Mouse (Mus musculus): ENCODE results near the gene Afdn. TPM values are rescaled to one million over a fixed set of nuclear protein-coding genes. Genes with fewer than 3 reads are reported as not detected.

Afdn gene
- polyA plus RNA-seq, 1 experiment = 6.6 TPM

DNA sequence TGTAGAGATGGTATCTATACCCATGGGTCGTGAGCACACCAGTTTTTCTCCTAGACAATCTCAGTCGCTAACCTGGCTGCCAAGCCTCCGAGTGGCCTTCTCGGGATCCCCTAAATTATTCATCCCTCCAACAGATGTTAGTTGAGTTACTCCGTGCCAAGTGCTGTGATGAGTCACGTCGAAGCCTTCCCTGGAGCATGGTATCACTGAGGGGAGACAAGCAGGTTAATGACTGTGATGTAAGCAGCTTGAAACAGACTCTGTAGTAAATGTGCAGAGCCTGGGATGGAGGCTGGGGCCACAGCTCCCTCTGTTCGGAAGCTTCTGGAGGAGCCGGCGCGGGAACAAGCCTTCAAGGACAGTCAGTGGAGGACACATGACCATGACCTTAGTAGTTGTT lies 42.9 kb upstream of the Afdn start:
- H3K27ac ChIP-seq (ENCODE audit: control insufficient read depth, insufficient read depth, low read depth, low read length, poor library complexity) = no peak overlapping the region
- H3K4me3 ChIP-seq (replicated peaks; ENCODE audit: control insufficient read depth, low read depth, low read length) = no peak overlapping the region
- WGBS = 89% methylated on average over 11 of the region's 11 CpGs
- no peak for TF ChIP-seq CTCF (IDR thresholded peaks at IDR 0.05; ENCODE audit: control insufficient read depth, insufficient read depth, low read length)
- no peak for TF ChIP-seq POLR2A (IDR thresholded peaks at IDR 0.05; ENCODE audit: borderline replicate concordance, control insufficient read depth, low read depth, low read length)
- H3K4me1 ChIP-seq (ENCODE audit: control insufficient read depth, insufficient read depth, low read length) = no peaks in the 10 kb centered on the region

DNA sequence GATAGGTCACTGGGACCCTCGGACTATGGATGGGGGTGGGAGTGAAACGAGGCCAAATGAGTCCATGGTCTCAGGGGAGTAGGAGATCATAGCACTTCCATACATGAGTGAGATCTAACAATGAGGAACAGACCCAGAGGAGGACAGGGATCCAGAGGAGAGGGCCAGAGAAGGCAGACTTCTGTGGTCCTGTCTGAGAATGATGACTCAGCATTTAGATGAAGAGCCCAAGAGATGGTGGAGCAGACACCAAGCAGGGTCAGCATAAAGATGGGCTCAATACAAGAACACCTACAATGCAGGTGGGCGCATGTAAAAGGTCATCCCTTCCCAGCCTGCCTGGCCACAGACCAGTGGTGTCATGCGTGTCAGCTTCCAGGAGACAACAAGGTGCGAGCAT lies 40.2 kb upstream of the Afdn start:
- WGBS = 86% methylated on average over 5 of the region's 5 CpGs
- Histone ChIP-seq H3K4me3 (replicated peaks; ENCODE audit: control insufficient read depth, low read depth, low read length) (no peak overlapping the region), H3K4me1 (ENCODE audit: control insufficient read depth, insufficient read depth, low read length) (no peaks in the 10 kb centered on the region), H3K27ac (ENCODE audit: control insufficient read depth, insufficient read depth, low read depth, low read length, poor library complexity) (no peak overlapping the region)
- TF ChIP-seq CTCF (IDR thresholded peaks at IDR 0.05; ENCODE audit: control insufficient read depth, insufficient read depth, low read length) = no peak
- no peak for TF ChIP-seq POLR2A (IDR thresholded peaks at IDR 0.05; ENCODE audit: borderline replicate concordance, control insufficient read depth, low read depth, low read length)

DNA sequence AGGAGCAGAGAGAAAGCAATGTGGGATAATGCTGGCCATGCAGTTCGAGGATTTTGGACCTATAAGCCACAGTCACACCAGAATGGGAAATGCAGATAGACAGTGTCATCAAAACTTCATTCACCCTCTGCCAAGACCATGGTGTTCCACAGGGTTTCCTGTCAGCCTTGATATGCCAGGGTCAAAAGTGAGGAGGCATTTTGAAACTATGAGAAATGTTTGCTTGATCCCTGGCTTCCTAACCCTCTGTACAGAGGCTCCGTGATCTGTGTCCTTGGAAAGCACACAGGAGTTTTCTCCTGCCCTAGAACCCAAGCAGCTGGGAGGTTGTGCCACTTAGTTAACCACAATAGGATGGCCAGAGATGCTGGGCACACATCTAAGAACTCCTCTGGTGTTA lies 39.0 kb upstream of the Afdn start:
- Histone ChIP-seq H3K27ac (ENCODE audit: control insufficient read depth, insufficient read depth, low read depth, low read length, poor library complexity) (no peak overlapping the region), H3K4me1 (ENCODE audit: control insufficient read depth, insufficient read depth, low read length) (no peaks in the 10 kb centered on the region), H3K4me3 (replicated peaks; ENCODE audit: control insufficient read depth, low read depth, low read length) (no peak overlapping the region)
- 74% methylated on average over 2 of the region's 2 CpGs for WGBS
- TF ChIP-seq POLR2A (IDR thresholded peaks at IDR 0.05; ENCODE audit: borderline replicate concordance, control insufficient read depth, low read depth, low read length) = no peak
- TF ChIP-seq CTCF (IDR thresholded peaks at IDR 0.05; ENCODE audit: control insufficient read depth, insufficient read depth, low read length) = no peak

DNA sequence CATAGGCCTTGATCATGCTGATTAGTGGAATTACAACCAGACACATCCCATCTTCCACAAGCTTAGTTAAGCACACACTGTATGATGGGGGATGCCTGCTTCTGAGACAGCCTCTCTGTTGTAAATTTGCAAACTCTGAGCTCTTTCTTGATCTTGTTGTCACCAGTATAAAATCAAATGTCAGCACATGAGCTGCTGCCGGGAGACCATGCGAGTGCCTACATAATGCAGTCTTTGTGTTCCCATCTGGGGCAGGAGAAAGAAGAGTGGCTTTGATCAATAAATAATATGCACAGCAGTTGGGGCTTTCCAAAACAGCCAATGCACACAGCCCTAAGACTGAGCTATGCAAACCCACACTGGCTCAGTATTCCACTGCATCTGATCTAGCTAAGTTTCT lies 37.9 kb upstream of the Afdn start:
- Histone ChIP-seq H3K27ac (ENCODE audit: control insufficient read depth, insufficient read depth, low read depth, low read length, poor library complexity) (no peak overlapping the region), H3K4me3 (replicated peaks; ENCODE audit: control insufficient read depth, low read depth, low read length) (no peak overlapping the region), H3K4me1 (ENCODE audit: control insufficient read depth, insufficient read depth, low read length) (no peaks in the 10 kb centered on the region)
- TF ChIP-seq POLR2A (IDR thresholded peaks at IDR 0.05; ENCODE audit: borderline replicate concordance, control insufficient read depth, low read depth, low read length) = no peak
- no peak for TF ChIP-seq CTCF (IDR thresholded peaks at IDR 0.05; ENCODE audit: control insufficient read depth, insufficient read depth, low read length)
- 77% methylated on average over 2 of the region's 2 CpGs for WGBS

DNA sequence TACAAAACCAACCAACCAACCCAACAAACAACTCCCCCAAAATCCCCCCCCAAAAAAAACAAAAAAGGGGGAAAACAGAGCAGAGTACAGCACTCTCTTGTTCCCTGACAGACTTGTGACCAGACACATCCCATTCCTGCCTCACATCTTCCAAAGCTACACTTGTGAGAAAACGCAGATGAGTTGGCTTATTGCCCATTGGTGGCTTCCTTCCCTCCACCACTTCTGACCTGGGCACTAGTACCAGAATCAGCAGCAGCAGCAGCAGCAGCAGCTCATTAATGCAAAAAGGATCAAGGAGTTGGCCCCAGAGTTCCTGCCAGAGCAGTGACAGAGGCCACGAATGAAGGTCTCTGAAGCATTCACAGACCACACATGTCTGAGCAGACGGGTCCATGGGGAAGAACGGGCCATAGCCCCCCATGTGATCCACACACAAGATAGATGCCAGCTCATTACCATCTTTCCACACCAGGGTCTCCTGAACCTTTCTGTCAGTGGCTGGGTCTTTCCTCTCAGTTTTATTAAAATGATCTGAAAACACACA lies 35.3 kb upstream of the Afdn start:
- H3K27ac ChIP-seq (ENCODE audit: control insufficient read depth, insufficient read depth, low read depth, low read length, poor library complexity) = no peak overlapping the region
- no peak for TF ChIP-seq CTCF (IDR thresholded peaks at IDR 0.05; ENCODE audit: control insufficient read depth, insufficient read depth, low read length)
- TF ChIP-seq POLR2A (IDR thresholded peaks at IDR 0.05; ENCODE audit: borderline replicate concordance, control insufficient read depth, low read depth, low read length) = no peak
- H3K4me3 ChIP-seq (replicated peaks; ENCODE audit: control insufficient read depth, low read depth, low read length) = no peak overlapping the region
- WGBS = 23% methylated on average over 4 of the region's 4 CpGs
- no peaks in the 10 kb centered on the region for H3K4me1 ChIP-seq (ENCODE audit: control insufficient read depth, insufficient read depth, low read length)

DNA sequence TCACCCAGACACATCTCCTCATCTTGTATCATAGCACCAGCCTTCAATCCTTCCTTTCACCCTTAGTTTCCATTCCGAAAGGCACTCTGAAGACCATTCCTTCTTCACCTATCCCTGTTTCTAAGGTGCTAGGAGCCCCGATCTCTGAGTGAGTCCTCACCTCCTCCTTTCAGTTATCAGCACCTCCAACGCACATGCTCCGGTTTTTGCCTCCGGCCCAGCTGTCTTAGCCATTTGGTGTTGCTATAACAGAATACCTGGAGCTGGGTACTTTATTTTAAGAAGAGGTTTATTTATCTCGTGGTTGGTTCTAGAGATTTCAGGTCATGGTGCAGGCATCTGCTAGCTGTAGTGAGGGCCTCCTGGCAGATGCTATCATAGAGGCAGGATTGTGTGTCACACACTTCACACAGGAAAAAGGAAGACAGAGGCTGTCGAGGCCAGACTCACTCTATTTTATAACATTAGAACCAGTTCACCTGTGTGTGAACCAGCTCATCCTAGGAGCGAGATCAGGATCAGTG lies 33.4 kb upstream of the Afdn start:
- no peak overlapping the region for H3K27ac ChIP-seq (ENCODE audit: control insufficient read depth, insufficient read depth, low read depth, low read length, poor library complexity)
- WGBS = 72% methylated on average over 8 of the region's 8 CpGs
- no peak for TF ChIP-seq CTCF (IDR thresholded peaks at IDR 0.05; ENCODE audit: control insufficient read depth, insufficient read depth, low read length)
- TF ChIP-seq POLR2A (IDR thresholded peaks at IDR 0.05; ENCODE audit: borderline replicate concordance, control insufficient read depth, low read depth, low read length) = no peak
- H3K4me1 ChIP-seq (ENCODE audit: control insufficient read depth, insufficient read depth, low read length) = no peaks in the 10 kb centered on the region
- no peak overlapping the region for H3K4me3 ChIP-seq (replicated peaks; ENCODE audit: control insufficient read depth, low read depth, low read length)

DNA sequence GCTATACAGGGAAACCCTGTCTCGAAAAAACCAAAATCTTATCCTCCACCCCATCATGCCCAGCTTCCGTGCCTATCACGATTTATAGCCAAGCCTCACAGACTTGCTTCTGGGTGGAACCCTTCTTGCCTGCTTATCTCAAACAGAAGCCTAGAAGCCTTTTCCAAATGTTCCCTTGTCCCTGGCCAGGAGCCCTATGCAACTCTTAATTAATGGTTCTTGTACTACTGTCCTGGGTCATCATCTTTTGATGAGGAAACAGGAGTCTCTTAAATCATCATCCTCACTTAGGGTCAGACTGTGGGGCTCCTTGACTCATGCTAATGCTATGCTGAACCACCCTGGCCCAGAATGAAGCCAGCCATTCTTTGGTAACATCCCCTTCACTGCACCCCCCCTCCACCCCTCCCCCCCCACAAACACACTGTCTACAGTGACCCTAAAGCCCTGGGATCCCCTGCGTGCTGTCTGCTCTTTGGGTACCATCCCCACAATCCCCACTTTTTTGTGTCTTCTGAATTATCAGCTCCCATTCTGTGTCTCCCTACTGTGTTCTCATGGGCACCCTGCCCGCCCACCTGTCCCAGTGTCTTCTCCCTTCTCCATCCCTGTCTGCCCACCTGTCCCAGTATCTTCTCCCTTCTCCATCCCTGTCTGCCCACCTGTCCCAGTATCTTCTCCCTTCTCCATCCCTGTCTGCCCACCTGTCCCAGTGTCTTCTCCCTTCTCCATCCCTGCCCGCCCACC lies 29.2 kb upstream of the Afdn start:
- no peak for TF ChIP-seq CTCF (IDR thresholded peaks at IDR 0.05; ENCODE audit: control insufficient read depth, insufficient read depth, low read length)
- TF ChIP-seq POLR2A (IDR thresholded peaks at IDR 0.05; ENCODE audit: borderline replicate concordance, control insufficient read depth, low read depth, low read length) = no peak
- H3K4me3 ChIP-seq (replicated peaks; ENCODE audit: control insufficient read depth, low read depth, low read length) = no peak overlapping the region
- 71% methylated on average over 6 of the region's 6 CpGs for WGBS
- H3K4me1 ChIP-seq (ENCODE audit: control insufficient read depth, insufficient read depth, low read length) = no peaks in the 10 kb centered on the region
- no peak overlapping the region for H3K27ac ChIP-seq (ENCODE audit: control insufficient read depth, insufficient read depth, low read depth, low read length, poor library complexity)

DNA sequence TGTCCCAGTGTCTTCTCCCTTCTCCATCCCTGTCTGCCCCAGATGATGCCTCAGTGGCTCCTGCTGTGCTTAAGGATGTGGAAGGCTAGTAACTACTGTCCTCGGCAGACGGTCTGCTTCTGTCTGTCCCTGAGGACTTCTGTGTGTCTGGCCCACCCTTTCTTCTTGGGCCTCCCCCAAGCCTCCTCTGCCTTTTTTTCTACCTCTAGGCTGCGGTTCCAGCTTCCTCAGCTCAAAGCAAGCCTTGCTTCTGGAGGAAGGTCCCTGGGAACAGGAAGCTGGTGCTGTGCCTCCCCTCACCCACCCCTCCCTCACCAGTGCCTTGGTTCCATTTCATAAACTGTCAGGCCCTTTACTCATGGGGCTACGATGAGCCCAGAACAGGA lies 28.6 kb upstream of the Afdn start:
- 4% methylated on average over 4 of the region's 4 CpGs for WGBS
- no peak for TF ChIP-seq CTCF (IDR thresholded peaks at IDR 0.05; ENCODE audit: control insufficient read depth, insufficient read depth, low read length)
- TF ChIP-seq POLR2A (IDR thresholded peaks at IDR 0.05; ENCODE audit: borderline replicate concordance, control insufficient read depth, low read depth, low read length) = no peak
- Histone ChIP-seq H3K4me1 (ENCODE audit: control insufficient read depth, insufficient read depth, low read length) (no peaks in the 10 kb centered on the region), H3K27ac (ENCODE audit: control insufficient read depth, insufficient read depth, low read depth, low read length, poor library complexity) (no peak overlapping the region), H3K4me3 (replicated peaks; ENCODE audit: control insufficient read depth, low read depth, low read length) (no peak overlapping the region)

Measured in bone marrow, adult 2 months (tissue).